20 mouse cellular contexts compared by ENCODE assay signal in genomic region chr11:20965575-20966239, GRCm38 (mm10).
DNase-seq lines count a peak whose midpoint lies in the region; ATAC-seq and TF ChIP-seq lines count a peak whose summit lies in the region.
"Had no signal": no experiment of that assay in that cellular context is flagged by ENCODE, and none has a peak within 500 bp of the region (broad histone marks: within the 10 kb centered on the region; RNA-seq: fewer than 3 reads in every experiment).

No protein-coding gene starts in this region.

- no peak for TF ChIP-seq CTCF in liver, postnatal 0 days (IDR thresholded peaks at IDR 0.05; ENCODE audit: low read depth)

- H3K9ac ChIP-seq in liver, embryonic 11.5 days (ENCODE audit: low read depth, low read length): no peak overlapping the region
- no peak overlapping the region for H3K9ac ChIP-seq in liver, postnatal 0 days (replicated peaks)
- H3K9ac ChIP-seq in limb, embryonic 14.5 days (ENCODE audit: low read depth, low read length, severe bottlenecking): no peak overlapping the region
- H3K9ac ChIP-seq in neural tube, embryonic 15.5 days (replicated peaks): no peak overlapping the region
- H3K9ac ChIP-seq: embryonic facial prominence, embryonic 13.5 days; forebrain, embryonic 15.5 days; heart, embryonic 13.5 days; hindbrain, embryonic 15.5 days had no signal

- DNase-seq in heart, adult 11 months: peak; percentile 28
- no peak for DNase-seq in heart, postnatal 10 days
- peak; percentile 19 for DNase-seq in liver, embryonic 11.5 days (ENCODE audit: low spot score)
- DNase-seq in liver, postnatal 0 days: no peak
- peak; percentile 51 for DNase-seq in limb, embryonic 14.5 days (ENCODE audit: low spot score)
- DNase-seq: adrenal gland, postnatal 14 days; cerebellum, adult 11-12 months; cerebellum, adult 9-10 months; cerebellum, postnatal 25 days; gastrocnemius, postnatal 10 days; heart, postnatal 4 days had no signal

- no peak for TF ChIP-seq POLR2A in limb, embryonic 14.5 days (IDR thresholded peaks at IDR 0.05; ENCODE audit: borderline replicate concordance, extremely low read depth, insufficient read depth, insufficient read length)

- WGBS in liver, embryonic 11.5 days: 91% methylated on average over 8 of the region's 8 CpGs
- WGBS in liver, postnatal 0 days (ENCODE audit: insufficient replicate concordance): 85% methylated on average over 8 of the region's 8 CpGs
- 77% methylated on average over 8 of the region's 8 CpGs for WGBS in limb, embryonic 14.5 days
- 40% methylated on average over 8 of the region's 8 CpGs for WGBS in neural tube, embryonic 15.5 days

- H3K36me3 ChIP-seq in liver, embryonic 11.5 days (ENCODE audit: control insufficient read depth, insufficient read depth, low read length): no peaks in the 10 kb centered on the region
- H3K36me3 ChIP-seq in liver, postnatal 0 days (replicated peaks; ENCODE audit: insufficient read depth, low read length): no peaks in the 10 kb centered on the region
- H3K36me3 ChIP-seq in limb, embryonic 14.5 days (ENCODE audit: control insufficient read depth, insufficient read depth, low read length): no peaks in the 10 kb centered on the region
- H3K36me3 ChIP-seq in neural tube, embryonic 15.5 days: no peaks in the 10 kb centered on the region
- H3K36me3 ChIP-seq: embryonic facial prominence, embryonic 13.5 days; forebrain, embryonic 15.5 days; heart, embryonic 13.5 days; hindbrain, embryonic 15.5 days had no signal

- H3K27ac ChIP-seq in liver, embryonic 11.5 days (ENCODE audit: low read depth, low read length): no peak overlapping the region
- no peak overlapping the region for H3K27ac ChIP-seq in liver, postnatal 0 days (ENCODE audit: low read depth)
- H3K27ac ChIP-seq in limb, embryonic 14.5 days (replicated peaks; ENCODE audit: low read depth, low read length): no peak overlapping the region
- no peak overlapping the region for H3K27ac ChIP-seq in neural tube, embryonic 15.5 days (replicated peaks)
- H3K27ac ChIP-seq: embryonic facial prominence, embryonic 13.5 days; forebrain, embryonic 15.5 days; heart, embryonic 13.5 days; hindbrain, embryonic 15.5 days had no signal

- no peak for TF ChIP-seq EP300 in liver, postnatal 0 days (IDR thresholded peaks at IDR 0.05; ENCODE audit: low read depth)

- H3K4me1 ChIP-seq in liver, embryonic 11.5 days (replicated peaks; ENCODE audit: control insufficient read depth, insufficient read depth, low read length): no peaks in the 10 kb centered on the region
- no peaks in the 10 kb centered on the region for H3K4me1 ChIP-seq in liver, postnatal 0 days (ENCODE audit: insufficient read depth)
- H3K4me1 ChIP-seq in limb, embryonic 14.5 days (ENCODE audit: control insufficient read depth, insufficient read depth, low read length): no peaks in the 10 kb centered on the region
- no peaks in the 10 kb centered on the region for H3K4me1 ChIP-seq in neural tube, embryonic 15.5 days
- H3K4me1 ChIP-seq: heart, embryonic 13.5 days had no signal

- no peak overlapping the region for H3K4me2 ChIP-seq in liver, embryonic 11.5 days
- no peak overlapping the region for H3K4me2 ChIP-seq in liver, postnatal 0 days (ENCODE audit: low read depth, low read length)
- H3K4me2 ChIP-seq in limb, embryonic 14.5 days (replicated peaks; ENCODE audit: low read depth, low read length, severe bottlenecking): no peak overlapping the region
- H3K4me2 ChIP-seq in neural tube, embryonic 15.5 days: no peak overlapping the region
- H3K4me2 ChIP-seq: embryonic facial prominence, embryonic 13.5 days; forebrain, embryonic 15.5 days; heart, embryonic 13.5 days; hindbrain, embryonic 15.5 days had no signal

- no peak for ATAC-seq in liver, embryonic 11.5 days (replicated peaks; ENCODE audit: low FRiP score)
- no peak for ATAC-seq in liver, postnatal 0 days
- no peak for ATAC-seq in limb, embryonic 14.5 days (ENCODE audit: low FRiP score, low read depth)
- peak; percentile 53; the same call in 1 of the 2 replicates for ATAC-seq in neural tube, embryonic 15.5 days (ENCODE audit: low FRiP score)
- ATAC-seq: activated CD4-positive, CD25-positive, alpha-beta regulatory T cell, adult 4 months; forebrain, embryonic 15.5 days; inflammation-experienced regulatory T-cells, adult 6 months; Patski had no signal

- no peaks in the 10 kb centered on the region for H3K9me3 ChIP-seq in liver, embryonic 11.5 days (ENCODE audit: control insufficient read depth, low read length)
- H3K9me3 ChIP-seq in liver, postnatal 0 days (ENCODE audit: low read length): peaks cover 7% of the 10 kb centered on the region
- no peaks in the 10 kb centered on the region for H3K9me3 ChIP-seq in limb, embryonic 14.5 days (ENCODE audit: control insufficient read depth, low read length)
- no peaks in the 10 kb centered on the region for H3K9me3 ChIP-seq in neural tube, embryonic 15.5 days (replicated peaks)
- H3K9me3 ChIP-seq: embryonic facial prominence, embryonic 13.5 days; forebrain, embryonic 15.5 days; hindbrain, embryonic 15.5 days had no signal

- no peaks in the 10 kb centered on the region for H3K27me3 ChIP-seq in liver, embryonic 11.5 days (replicated peaks; ENCODE audit: control insufficient read depth, insufficient read depth, low read length)
- H3K27me3 ChIP-seq in liver, postnatal 0 days (ENCODE audit: insufficient read depth, low read length): no peaks in the 10 kb centered on the region
- no peaks in the 10 kb centered on the region for H3K27me3 ChIP-seq in limb, embryonic 14.5 days (ENCODE audit: control insufficient read depth, insufficient read depth, low read length)
- no peaks in the 10 kb centered on the region for H3K27me3 ChIP-seq in neural tube, embryonic 15.5 days (replicated peaks)
- H3K27me3 ChIP-seq: CH12.LX; embryonic facial prominence, embryonic 13.5 days; forebrain, embryonic 15.5 days; heart, embryonic 13.5 days; hindbrain, embryonic 15.5 days; Patski had no signal

- H3K4me3 ChIP-seq in liver, embryonic 11.5 days (ENCODE audit: low read depth, low read length): no peak overlapping the region
- H3K4me3 ChIP-seq in liver, postnatal 0 days (ENCODE audit: low read depth, low read length): no peak overlapping the region
- H3K4me3 ChIP-seq in limb, embryonic 14.5 days (replicated peaks; ENCODE audit: low read length): no peak overlapping the region
- H3K4me3 ChIP-seq in neural tube, embryonic 15.5 days (replicated peaks): no peak overlapping the region
- H3K4me3 ChIP-seq: embryonic facial prominence, embryonic 13.5 days; forebrain, embryonic 15.5 days; heart, embryonic 13.5 days; hindbrain, embryonic 15.5 days had no signal

- intact Hi-C loops in heart, postnatal 10 days (cut with DNase I): no loop called here

Comparison
In these comparisons a context has a peak if more than half of its experiments do, and no peak if none do; other contexts are left out.
1. DNase-seq: peak in heart, adult 11 months (single experiment), liver, embryonic 11.5 days (single experiment) and limb, embryonic 14.5 days (single experiment); none in heart, postnatal 10 days (0 of 2) and liver, postnatal 0 days (single experiment).